Mouse (Mus musculus): Measurements from ENCODE around the gene Pmel. TPM values are rescaled to one million over a fixed set of nuclear protein-coding genes. Genes with fewer than 3 reads are reported as not detected.
A peak's percentile ranks its signal among the peaks of the same experiment; 100 is the strongest.
"Not testable (repeated sequence)": the region's sequence is repeated elsewhere in the genome, so short reads cannot be mapped to it uniquely, and the experiment has no call there.

The Pmel gene
- polyA plus RNA-seq, 1 experiment from 2014 or later: 1.1 TPM

DNA sequence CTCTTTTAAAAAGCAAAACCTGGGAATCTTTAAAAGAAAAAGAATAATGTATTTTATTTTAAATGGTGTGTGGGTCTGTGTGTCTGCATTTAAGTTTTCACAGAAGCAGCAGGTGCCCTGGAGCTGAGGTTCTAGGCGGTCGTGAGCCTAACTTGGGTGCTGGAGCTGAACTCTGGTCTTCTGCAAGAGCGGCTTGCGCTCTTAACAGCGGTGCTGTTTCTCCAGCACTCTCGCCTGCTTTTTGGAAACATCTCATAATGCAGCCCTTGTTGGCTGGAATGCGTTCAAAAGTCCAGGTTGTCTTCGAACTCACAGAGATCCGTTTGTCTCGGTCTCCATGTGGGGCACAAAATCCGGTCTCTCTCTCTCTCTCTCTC lies 1.3 kb downstream of the Pmel start:
- Histone ChIP-seq H3K27ac (replicated peaks) (no peak overlapping the region), H3K9me3 (no peaks in the 10 kb centered on the region), H3K4me2 (replicated peaks) (peak overlapping the region; percentile 63), H3K4me3 (peak overlapping the region; percentile 65), H3K9ac (replicated peaks) (no peak overlapping the region; the same call in 1 of the 2 replicates), H3K4me1 (peaks cover 23% of the 10 kb centered on the region), H3K27me3 (0 out of 2 replicates have a peak, but pooled peaks cover 5% of the 10 kb centered on the region), H3K36me3 (peaks cover 16% of the 10 kb centered on the region)
- WGBS: 9% methylated on average over 11 of the region's 11 CpGs
- ATAC-seq (ENCODE audit: low FRiP score, low read depth): peak; percentile 17

DNA sequence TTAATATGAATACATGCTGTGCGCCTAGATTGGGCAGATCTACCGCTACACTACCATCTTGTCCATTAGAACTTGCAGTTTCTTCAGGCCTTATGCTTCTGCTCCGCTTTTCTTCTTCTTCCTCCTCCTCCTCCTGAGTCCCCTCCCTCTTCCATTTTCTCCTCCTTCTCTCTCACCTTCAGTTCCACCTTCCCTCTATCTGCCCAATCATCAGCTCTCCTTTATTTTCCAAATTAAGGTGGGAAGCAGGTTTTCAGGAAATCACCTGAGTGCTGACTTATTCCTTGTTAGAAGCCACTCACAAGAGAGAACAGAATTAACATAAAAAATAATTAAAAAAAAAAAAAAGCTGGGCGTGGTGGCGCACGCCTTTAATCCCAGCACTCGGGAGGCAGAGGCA lies 7.3 kb downstream of the Pmel start:
- not testable (repeated sequence) for H3K4me3 ChIP-seq; H3K9me3 ChIP-seq; H3K4me2 ChIP-seq (replicated peaks); H3K4me1 ChIP-seq; H3K27me3 ChIP-seq; H3K27ac ChIP-seq (replicated peaks); H3K36me3 ChIP-seq; ATAC-seq (ENCODE audit: low FRiP score, low read depth); H3K9ac ChIP-seq (replicated peaks)
- 97% methylated on average over 7 of the region's 7 CpGs for WGBS

DNA sequence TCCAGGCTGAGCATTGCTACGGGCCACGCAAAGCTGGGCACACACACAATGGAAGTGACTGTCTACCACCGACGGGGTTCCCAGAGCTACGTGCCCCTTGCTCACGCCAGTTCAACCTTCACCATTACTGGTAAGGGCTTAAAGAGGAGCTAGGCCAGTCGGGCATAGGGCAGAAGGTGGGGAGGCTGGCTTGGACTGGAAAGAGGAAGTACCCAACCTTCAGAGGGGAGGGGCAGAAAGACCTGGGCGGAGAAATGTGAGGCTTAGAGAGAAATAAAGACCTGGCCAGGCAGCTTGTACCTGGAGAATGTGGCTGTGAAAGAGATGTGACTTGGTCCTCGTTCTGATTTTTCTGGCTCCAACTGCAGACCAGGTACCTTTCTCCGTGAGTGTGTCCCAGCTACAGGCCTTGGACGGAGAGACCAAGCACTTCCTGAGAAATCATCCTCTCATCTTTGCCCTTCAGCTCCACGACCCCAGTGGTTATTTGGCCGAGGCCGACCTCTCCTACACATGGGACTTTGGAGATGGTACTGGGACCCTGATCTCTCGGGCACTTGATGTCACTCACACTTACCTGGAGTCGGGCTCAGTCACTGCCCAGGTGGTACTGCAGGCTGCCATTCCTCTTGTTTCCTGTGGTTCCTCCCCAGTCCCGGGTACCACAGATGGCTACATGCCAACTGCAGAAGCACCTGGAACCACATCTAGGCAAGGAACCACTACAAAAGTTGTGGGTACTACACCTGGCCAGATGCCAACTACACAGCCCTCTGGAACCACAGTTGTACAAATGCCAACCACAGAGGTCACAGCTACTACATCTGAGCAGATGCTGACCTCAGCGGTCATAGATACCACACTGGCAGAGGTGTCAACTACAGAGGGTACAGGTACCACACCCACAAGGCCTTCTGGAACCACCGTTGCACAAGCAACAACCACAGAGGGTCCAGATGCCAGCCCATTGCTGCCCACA lies 11.9 kb downstream of the Pmel start:
- no peak overlapping the region for H3K4me2 ChIP-seq (replicated peaks)
- ATAC-seq (ENCODE audit: low FRiP score, low read depth): no peak
- no peaks in the 10 kb centered on the region for H3K36me3 ChIP-seq
- H3K27ac ChIP-seq (replicated peaks): no peak overlapping the region
- H3K27me3 ChIP-seq: 0 out of 2 replicates have a peak, but pooled peaks cover 5% of the 10 kb centered on the region
- 85% methylated on average over 19 of the region's 19 CpGs for WGBS
- no peaks in the 10 kb centered on the region for H3K4me1 ChIP-seq
- H3K9ac ChIP-seq (replicated peaks): no peak overlapping the region
- no peak overlapping the region for H3K4me3 ChIP-seq
- no peaks in the 10 kb centered on the region for H3K9me3 ChIP-seq

DNA sequence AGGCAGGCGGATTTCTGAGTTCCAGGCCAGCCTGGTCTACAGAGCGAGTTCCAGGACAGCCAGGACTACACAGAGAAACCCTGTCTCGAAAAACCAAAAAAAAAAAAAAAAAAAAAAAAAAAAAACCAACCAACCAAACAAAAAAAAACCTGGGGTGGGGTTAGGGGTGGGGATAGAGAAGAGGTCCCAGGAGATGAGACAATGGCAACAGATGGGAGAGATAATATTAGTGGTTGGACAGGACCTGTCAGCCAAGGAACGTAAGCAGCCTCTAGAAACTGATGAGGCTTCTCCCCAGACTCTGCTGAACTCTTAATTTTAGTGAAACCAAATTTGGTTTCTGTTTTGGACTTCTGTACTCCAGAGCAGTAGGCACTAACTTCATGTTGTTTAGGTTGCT lies 21.5 kb downstream of the Pmel start:
- not testable (repeated sequence) for H3K9ac ChIP-seq (replicated peaks); H3K4me2 ChIP-seq (replicated peaks); H3K4me3 ChIP-seq; H3K27ac ChIP-seq (replicated peaks); H3K36me3 ChIP-seq; H3K4me1 ChIP-seq; H3K27me3 ChIP-seq; ATAC-seq (ENCODE audit: low FRiP score, low read depth); H3K9me3 ChIP-seq
- WGBS: 90% methylated on average over 4 of the region's 4 CpGs

DNA sequence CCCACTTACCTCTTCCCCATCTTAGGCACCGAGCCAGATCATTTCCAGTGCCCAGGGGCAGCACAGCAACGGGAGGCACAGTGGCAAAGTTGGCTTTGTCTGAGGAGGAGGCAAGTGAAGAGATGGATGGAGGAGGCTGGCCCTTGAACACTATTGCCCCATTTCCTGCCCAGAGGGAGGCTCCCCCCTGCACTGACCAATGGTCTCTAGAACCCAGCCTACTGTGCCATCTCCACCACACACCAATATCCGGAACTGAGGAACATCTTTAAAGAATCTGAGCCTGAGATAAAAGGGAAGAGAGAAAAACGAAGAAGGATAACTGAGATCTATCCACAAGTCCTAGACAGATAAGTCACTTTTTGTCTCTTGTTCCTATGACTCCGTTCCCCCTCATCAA lies 24.1 kb downstream of the Pmel start:
- Histone ChIP-seq H3K9ac (replicated peaks) (no peak overlapping the region), H3K36me3 (no peaks in the 10 kb centered on the region), H3K4me2 (replicated peaks) (no peak overlapping the region), H3K27me3 (no peaks in the 10 kb centered on the region), H3K27ac (replicated peaks) (no peak overlapping the region), H3K4me1 (no peaks in the 10 kb centered on the region), H3K9me3 (no peaks in the 10 kb centered on the region), H3K4me3 (no peak overlapping the region)
- ATAC-seq (ENCODE audit: low FRiP score, low read depth): no peak
- 94% methylated on average over 5 of the region's 5 CpGs for WGBS

DNA sequence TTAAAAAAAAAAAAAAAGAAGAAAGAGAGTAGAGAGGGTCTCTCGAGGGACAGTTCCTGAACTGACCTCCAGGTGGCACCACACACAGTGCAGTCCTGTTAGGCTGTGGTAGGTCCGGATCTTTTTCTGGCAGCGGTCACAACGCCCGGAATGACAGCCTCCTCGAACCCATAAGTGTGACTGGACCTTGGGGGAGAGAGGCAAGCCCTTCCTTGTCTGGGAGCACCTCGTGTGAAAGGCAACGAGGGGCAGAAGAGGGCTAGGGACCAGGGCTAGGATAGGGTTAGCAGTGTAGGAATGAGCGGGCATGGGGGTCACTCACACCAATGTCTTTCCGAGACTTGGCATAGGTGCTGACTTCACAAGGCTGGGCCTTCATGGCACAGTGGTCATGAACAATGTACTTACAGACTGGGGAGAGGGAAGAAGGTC lies 27.0 kb downstream of the Pmel start:
- Histone ChIP-seq H3K27ac (replicated peaks) (no peak overlapping the region), H3K4me2 (replicated peaks) (no peak overlapping the region), H3K36me3 (no peaks in the 10 kb centered on the region), H3K27me3 (no peaks in the 10 kb centered on the region), H3K9ac (replicated peaks) (no peak overlapping the region), H3K4me3 (no peak overlapping the region), H3K4me1 (no peaks in the 10 kb centered on the region), H3K9me3 (no peaks in the 10 kb centered on the region)
- 14% methylated on average over 10 of the region's 10 CpGs for WGBS
- peak; percentile 65 for ATAC-seq (ENCODE audit: low FRiP score, low read depth)

DNA sequence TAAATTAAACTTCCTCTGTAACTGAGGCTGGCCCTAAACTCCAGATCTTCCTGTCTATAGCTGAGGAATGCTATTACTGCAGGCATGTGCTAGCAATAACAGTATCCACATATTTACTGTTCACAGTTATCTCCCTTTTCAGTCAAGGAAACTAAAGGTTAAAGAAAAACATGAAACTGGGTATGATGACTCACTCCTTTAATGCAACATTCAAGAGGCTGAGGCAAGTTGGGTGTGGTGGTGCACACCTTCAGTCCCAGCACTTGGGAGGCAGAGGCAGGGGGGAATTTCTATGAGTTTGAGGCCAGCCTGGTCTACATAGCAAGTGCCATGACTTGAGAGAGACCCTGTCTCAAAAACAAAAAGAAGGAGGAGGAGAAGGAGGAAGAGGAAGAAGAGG lies 28.0 kb downstream of the Pmel start:
- Histone ChIP-seq H3K27me3 (0 out of 2 replicates have a peak, but pooled peaks cover 5% of the 10 kb centered on the region), H3K4me3 (no peak overlapping the region), H3K9me3 (no peaks in the 10 kb centered on the region), H3K9ac (replicated peaks) (no peak overlapping the region), H3K27ac (replicated peaks) (no peak overlapping the region), H3K4me1 (no peaks in the 10 kb centered on the region), H3K36me3 (no peaks in the 10 kb centered on the region), H3K4me2 (replicated peaks) (no peak overlapping the region)
- no peak for ATAC-seq (ENCODE audit: low FRiP score, low read depth)

DNA sequence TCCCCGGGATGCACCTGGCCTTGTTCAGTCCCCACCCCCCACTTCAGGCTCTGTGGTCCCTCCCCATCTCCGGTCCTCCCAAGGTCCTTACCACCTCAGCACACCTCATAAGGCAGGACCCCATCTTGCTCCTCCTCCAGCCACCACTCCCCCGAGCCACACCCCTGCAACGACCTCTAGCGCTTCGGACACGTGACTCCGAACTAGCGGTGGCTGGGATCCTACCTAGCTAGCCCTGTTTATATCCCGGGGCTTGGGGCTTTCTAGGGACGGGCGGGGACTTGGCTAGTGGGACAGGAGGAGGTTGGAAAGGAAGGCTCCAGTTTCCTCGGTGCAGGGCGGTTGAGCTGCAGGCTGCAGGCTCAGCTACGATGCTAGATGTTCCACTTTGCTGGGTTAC lies 33.4 kb downstream of the Pmel start:
- Histone ChIP-seq H3K4me1 (no peaks in the 10 kb centered on the region), H3K27ac (replicated peaks) (no peak overlapping the region), H3K4me3 (peak overlapping the region; percentile 5; the same call in 1 of the 2 replicates), H3K9me3 (no peaks in the 10 kb centered on the region), H3K36me3 (no peaks in the 10 kb centered on the region), H3K9ac (replicated peaks) (no peak overlapping the region), H3K27me3 (peaks cover 20% of the 10 kb centered on the region), H3K4me2 (replicated peaks) (peak overlapping the region; percentile 41)
- 3% methylated on average over 15 of the region's 15 CpGs for WGBS
- peak; percentile 38; the same call in 1 of the 2 replicates for ATAC-seq (ENCODE audit: low FRiP score, low read depth)

DNA sequence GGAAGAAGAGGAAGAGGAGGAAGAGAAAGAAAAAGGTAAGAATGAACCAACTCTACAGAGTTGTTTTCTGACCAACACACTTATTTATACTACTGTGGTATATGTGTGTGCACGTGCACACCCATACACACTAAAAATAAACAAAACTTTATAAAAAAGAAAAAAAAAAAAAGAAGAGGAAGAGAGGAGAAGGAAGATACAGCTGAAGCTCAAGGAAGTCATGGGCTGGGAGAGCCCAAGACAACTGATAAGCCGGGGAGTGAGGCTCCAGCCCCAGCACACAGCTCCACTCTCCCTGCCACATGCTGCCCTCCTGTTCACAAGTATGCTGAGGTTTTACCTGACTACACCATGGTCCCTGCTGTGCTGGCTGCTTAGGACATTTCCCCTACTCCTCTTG lies 36.3 kb downstream of the Pmel start:
- H3K9me3 ChIP-seq: no peaks in the 10 kb centered on the region
- no peak overlapping the region for H3K9ac ChIP-seq (replicated peaks)
- no peaks in the 10 kb centered on the region for H3K36me3 ChIP-seq
- no peak overlapping the region for H3K4me3 ChIP-seq
- H3K4me1 ChIP-seq: peaks cover 13% of the 10 kb centered on the region
- no peak overlapping the region for H3K4me2 ChIP-seq (replicated peaks)
- H3K27me3 ChIP-seq: peaks cover 49% of the 10 kb centered on the region
- no peak overlapping the region for H3K27ac ChIP-seq (replicated peaks)
- ATAC-seq (ENCODE audit: low FRiP score, low read depth): no peak
- 79% methylated on average over 2 of the region's 2 CpGs for WGBS

DNA sequence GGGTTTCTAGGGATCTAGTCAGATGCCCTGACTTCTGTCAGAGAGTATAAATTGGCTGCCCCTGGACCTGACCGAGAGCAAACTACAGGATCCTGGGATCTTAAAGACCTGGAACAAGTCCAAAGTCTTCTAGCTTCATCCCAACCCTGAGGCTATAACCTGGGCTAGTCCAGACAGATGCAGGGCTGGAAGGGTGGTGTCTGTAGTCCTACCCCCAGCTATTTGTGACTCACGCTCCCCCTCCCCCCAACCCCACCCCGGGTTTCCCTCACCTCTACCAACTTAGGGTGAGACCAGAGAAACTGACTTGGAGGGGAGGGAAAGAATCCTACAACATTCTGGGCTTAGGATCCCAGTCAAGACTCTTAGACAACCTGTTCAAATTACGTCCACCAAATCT lies 38.6 kb downstream of the Pmel start:
- H3K4me3 ChIP-seq: no peak overlapping the region
- no peaks in the 10 kb centered on the region for H3K36me3 ChIP-seq
- H3K9ac ChIP-seq (replicated peaks): no peak overlapping the region
- H3K4me1 ChIP-seq: peaks cover 16% of the 10 kb centered on the region
- WGBS: 56% methylated on average over 4 of the region's 4 CpGs
- H3K27ac ChIP-seq (replicated peaks): no peak overlapping the region
- no peaks in the 10 kb centered on the region for H3K9me3 ChIP-seq
- ATAC-seq (ENCODE audit: low FRiP score, low read depth): no peak
- no peak overlapping the region for H3K4me2 ChIP-seq (replicated peaks)
- peaks cover 56% of the 10 kb centered on the region for H3K27me3 ChIP-seq

DNA sequence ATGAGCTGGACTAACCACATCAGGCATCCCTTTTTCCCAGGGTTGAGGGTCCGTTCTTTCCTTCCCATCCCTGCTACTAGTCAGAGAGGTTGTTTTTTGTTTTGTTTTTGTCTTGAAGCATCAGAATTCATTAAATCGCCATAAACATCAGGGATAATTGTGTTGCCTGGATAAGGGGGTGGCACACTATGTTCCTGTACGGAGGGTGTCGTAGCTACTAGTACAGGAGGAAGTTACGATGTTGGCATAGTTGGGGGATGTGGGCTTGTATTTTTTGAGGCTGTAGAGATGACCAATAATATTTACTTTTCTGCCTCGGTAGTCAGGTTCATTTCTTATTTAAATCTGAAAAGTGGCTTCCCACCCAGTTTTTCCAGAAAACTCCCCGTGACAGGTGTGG lies 39.2 kb downstream of the Pmel start:
- peaks cover 53% of the 10 kb centered on the region for H3K27me3 ChIP-seq
- WGBS: 11% methylated on average over 7 of the region's 7 CpGs
- H3K36me3 ChIP-seq: no peaks in the 10 kb centered on the region
- peak overlapping the region; percentile 88 for H3K4me2 ChIP-seq (replicated peaks)
- peaks cover 16% of the 10 kb centered on the region for H3K4me1 ChIP-seq
- H3K4me3 ChIP-seq: peak overlapping the region; percentile 57
- H3K9ac ChIP-seq (replicated peaks): peak overlapping the region; percentile 61; the same call in 1 of the 2 replicates
- no peak for ATAC-seq (ENCODE audit: low FRiP score, low read depth)
- H3K27ac ChIP-seq (replicated peaks): no peak overlapping the region
- H3K9me3 ChIP-seq: no peaks in the 10 kb centered on the region

DNA sequence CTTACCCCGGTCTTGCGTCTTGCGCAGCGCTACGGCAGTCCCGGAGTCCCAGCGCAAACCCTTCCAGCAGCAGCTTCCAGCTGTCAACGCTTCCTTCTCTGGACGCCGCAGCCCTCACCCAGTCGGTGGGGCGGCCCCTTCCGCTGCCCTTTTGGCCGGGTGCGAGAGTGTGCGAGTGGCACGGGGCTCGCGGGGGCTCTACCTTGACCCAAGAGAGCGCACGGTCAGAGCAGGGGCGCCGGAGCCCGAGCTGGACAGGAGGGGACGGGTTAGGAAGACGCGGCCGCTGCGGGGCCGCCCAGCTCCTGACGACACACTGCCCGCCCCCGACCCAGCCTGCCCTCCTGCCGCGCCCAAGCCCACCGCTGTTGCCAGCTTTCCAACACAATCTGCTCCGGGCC lies 39.8 kb downstream of the Pmel start:
- H3K4me3 ChIP-seq: peak overlapping the region; percentile 57
- H3K27me3 ChIP-seq: peaks cover 53% of the 10 kb centered on the region
- no peaks in the 10 kb centered on the region for H3K36me3 ChIP-seq
- H3K9ac ChIP-seq (replicated peaks): peak overlapping the region; percentile 61
- peak; percentile 16; the same call in 1 of the 2 replicates for ATAC-seq (ENCODE audit: low FRiP score, low read depth)
- under 1% methylated on average over 35 of the region's 37 CpGs for WGBS
- peak overlapping the region; percentile 88 for H3K4me2 ChIP-seq (replicated peaks)
- no peaks in the 10 kb centered on the region for H3K9me3 ChIP-seq
- H3K27ac ChIP-seq (replicated peaks): no peak overlapping the region
- peaks cover 16% of the 10 kb centered on the region for H3K4me1 ChIP-seq

Measured in midbrain, embryonic 12.5 days (tissue).